Mouse (Mus musculus) urinary bladder, postnatal 0 days (tissue): Measurements from ENCODE around the gene Nme8. TPM values are rescaled to one million over a fixed set of nuclear protein-coding genes. Genes with fewer than 3 reads are reported as not detected.

Experiments used
- polyA plus RNA-seq: library from polyadenylated mRNA; unstranded; fragments of >200 nt; fragmentation: Nextera tagmentation; extraction: Ambion mirVana; gene quantifications from 2 replicates; pipeline ENCODE4 v1.2.1, GENCODE M21; 2015

Gene Nme8
- not detected in 2 replicates for polyA plus RNA-seq

DNA sequence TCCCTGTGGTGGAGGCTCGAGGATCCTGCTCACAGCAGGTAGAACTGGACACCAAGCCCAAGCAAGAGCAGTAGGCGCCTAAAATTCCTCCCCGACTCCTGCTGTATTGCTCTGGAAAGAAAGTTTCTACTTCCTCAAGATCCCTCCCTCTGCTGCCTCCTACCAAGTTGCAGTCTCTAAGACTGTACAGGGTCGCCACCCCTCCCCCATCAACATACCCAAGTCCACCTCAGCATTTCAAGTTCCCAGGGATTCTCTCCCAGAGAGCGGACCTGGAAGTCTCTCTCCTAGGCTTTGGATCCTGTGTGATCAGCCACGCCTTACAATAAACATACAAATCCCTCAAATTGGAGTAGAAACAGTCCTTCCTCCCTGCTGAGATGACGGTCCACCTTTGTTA lies at the start of gene Nme8:
Gene Nme8, minus strand, starts transcription at position 5 of the 400 bp plus-strand sequence.

DNA sequence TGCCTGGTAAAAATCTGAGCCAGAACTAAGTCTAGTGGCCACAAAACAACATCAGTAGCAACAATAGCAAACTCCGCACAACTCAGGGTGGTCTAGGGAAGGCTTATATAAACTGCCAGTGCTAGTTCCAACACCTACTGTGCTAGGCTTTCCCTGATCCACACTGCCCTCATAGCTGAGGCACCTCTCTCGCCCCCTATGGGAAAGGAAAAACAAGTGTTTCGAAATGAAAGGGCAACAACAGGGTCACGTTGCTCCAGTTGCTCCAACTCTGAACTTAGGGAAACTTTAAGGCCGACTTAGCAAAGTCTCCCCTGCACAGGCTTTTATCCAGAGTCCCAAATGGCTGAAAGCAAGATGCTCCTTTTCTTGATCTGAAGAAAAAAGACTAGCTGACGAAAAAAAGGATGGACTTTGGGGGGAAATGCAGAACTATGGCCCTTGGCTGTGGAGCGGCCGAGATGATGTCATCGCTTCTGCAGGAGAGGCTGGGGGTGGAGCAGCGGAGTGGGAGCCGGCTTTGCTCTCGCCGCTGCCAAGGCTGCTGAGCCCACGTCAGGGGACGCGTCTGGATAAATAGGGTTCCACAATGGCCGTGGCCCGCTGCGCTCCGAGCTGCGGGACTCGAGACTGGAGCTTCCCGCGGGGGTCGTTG lies 74.9 kb downstream of the Nme8 start, which contains the start of gene Sfrp4:
Gene Sfrp4, plus strand, starts transcription at position 532 of the 655 bp plus-strand sequence.

DNA sequence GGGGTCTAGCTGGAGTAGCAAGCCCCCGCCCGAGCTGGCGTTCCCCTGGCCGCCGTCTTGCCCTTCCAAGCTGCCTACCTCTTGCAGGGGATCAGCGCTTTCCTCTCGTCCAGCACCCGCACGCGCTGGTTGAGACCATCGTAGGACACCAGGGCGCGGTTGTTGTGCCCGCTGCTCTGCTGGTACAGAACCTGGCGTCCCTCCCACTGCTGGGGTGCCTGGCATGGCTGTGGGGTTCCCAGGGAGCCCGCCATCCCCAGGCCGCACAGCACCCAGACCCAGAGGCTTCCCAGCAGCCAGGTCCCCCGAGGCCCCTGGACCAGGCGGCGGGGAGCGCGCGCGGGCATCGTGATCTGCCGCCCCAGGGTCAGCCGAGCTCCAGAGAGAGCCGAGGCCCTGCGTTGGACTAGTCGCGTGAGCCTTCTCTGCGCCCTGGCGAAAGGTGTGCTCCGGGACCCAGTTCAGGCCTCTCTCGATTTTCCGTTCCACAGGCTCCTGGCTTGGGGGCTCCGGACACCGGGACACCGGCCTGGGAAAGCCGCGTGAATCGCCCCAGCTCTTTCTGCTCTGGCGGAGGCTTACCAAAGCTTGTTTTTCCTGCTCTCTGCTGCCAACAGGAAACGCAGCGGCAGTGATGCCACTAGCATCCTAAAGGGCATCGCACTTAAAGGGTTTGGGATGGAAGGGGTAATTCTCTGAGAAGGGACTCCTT lies 78.2 kb downstream of the Nme8 start, which contains the start of gene Epdr1:
Gene Epdr1, minus strand, starts transcription at position 712 of the 712 bp plus-strand sequence.

Other genes with a start within 250 kb of the Nme8 start
- gene Epdr1, start 77.9 kb downstream of the Nme8 start, polyA plus RNA-seq = 15.0 and 17.3 TPM in 2 replicates
- gene Sfrp4, start 74.7 kb downstream of the Nme8 start, polyA plus RNA-seq = 12.1 and 15.5 TPM in 2 replicates
- gene Gpr141, start 126.5 kb upstream of the Nme8 start, polyA plus RNA-seq = 0.11 and 0.12 TPM in 2 replicates